Comparison of ENCODE assay signal across 9 mouse cellular contexts in the genomic region with DNA sequence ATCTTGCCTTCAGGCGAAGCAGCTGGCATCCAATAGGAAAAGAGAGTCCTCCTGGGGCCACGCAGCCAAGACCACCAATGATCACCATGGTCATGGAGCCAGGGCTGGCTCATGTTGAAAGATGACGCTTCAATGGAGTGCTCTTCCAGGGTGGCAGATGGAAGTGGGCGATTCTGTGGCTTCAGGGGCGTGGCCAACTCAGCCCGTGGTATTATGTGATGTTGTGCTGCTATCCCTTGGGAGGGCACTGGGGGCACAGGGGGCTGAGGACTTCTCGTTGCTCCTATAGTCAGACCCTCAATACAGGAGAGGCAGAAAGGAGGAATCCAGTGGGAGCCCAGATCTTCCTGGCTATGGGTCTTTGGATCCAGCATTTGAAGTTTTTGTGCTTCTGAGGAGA. TPM values are rescaled to one million over a fixed set of nuclear protein-coding genes. Genes with fewer than 3 reads are reported as not detected.
DNase-seq lines count a peak whose midpoint lies in the region; ATAC-seq and TF ChIP-seq lines count a peak whose summit lies in the region.
"Had no signal": no experiment of that assay in that cellular context is flagged by ENCODE, and none has a peak within 500 bp of the region (broad histone marks: within the 10 kb centered on the region; RNA-seq: fewer than 3 reads in every experiment).

No protein-coding gene starts in this region.

- H3K36me3 ChIP-seq in limb, embryonic 12.5 days, result no peaks in the 10 kb centered on the region
- no peaks in the 10 kb centered on the region for H3K36me3 ChIP-seq in limb, embryonic 10.5 days
- no peaks in the 10 kb centered on the region for H3K36me3 ChIP-seq in liver, embryonic 11.5 days (ENCODE audit: control insufficient read depth, insufficient read depth, low read length)
- H3K36me3 ChIP-seq in stomach, embryonic 16.5 days (ENCODE audit: control insufficient read depth, insufficient read depth, low read length), result no peaks in the 10 kb centered on the region
- H3K36me3 ChIP-seq: forebrain, embryonic 15.5 days had no signal

- ATAC-seq in limb, embryonic 12.5 days (ENCODE audit: insufficient number of reproducible peaks, insufficient read depth, low FRiP score, low TSS enrichment, low read depth), result no peak
- peak; percentile 35; the same call in 1 of the 2 replicates for ATAC-seq in liver, embryonic 11.5 days (replicated peaks; ENCODE audit: low FRiP score)
- ATAC-seq in stomach, embryonic 16.5 days (ENCODE audit: insufficient read depth, low FRiP score), result no peak
- ATAC-seq: forebrain, embryonic 15.5 days had no signal

- no peak overlapping the region for H3K4me3 ChIP-seq in limb, embryonic 12.5 days (replicated peaks)
- H3K4me3 ChIP-seq in limb, embryonic 10.5 days, result no peak overlapping the region
- H3K4me3 ChIP-seq in bone marrow macrophage, adult 2 months (ENCODE audit: insufficient read depth, low read length), result no peak overlapping the region
- no peak overlapping the region for H3K4me3 ChIP-seq in liver, embryonic 11.5 days (ENCODE audit: low read depth, low read length)
- H3K4me3 ChIP-seq in stomach, embryonic 16.5 days (replicated peaks; ENCODE audit: low read length), result no peak overlapping the region
- H3K4me3 ChIP-seq: forebrain, embryonic 15.5 days had no signal

- no peak for TF ChIP-seq CTCF in bone marrow macrophage, adult 2 months (IDR thresholded peaks at IDR 0.05; ENCODE audit: low read depth, low read length)

- H3K27me3 ChIP-seq in limb, embryonic 12.5 days, result peaks cover 16% of the 10 kb centered on the region
- H3K27me3 ChIP-seq in limb, embryonic 10.5 days (ENCODE audit: low read depth, poor library complexity, severe bottlenecking), result peaks cover 23% of the 10 kb centered on the region
- H3K27me3 ChIP-seq in liver, embryonic 11.5 days (replicated peaks; ENCODE audit: control insufficient read depth, insufficient read depth, low read length), result no peaks in the 10 kb centered on the region
- no peaks in the 10 kb centered on the region for H3K27me3 ChIP-seq in stomach, embryonic 16.5 days (ENCODE audit: control insufficient read depth, insufficient read depth, low read length)
- H3K27me3 ChIP-seq: forebrain, embryonic 15.5 days had no signal

- no peak overlapping the region for H3K4me2 ChIP-seq in limb, embryonic 12.5 days
- peak overlapping the region; percentile 73 for H3K4me2 ChIP-seq in liver, embryonic 11.5 days
- H3K4me2 ChIP-seq in stomach, embryonic 16.5 days (ENCODE audit: low read depth, low read length), result no peak overlapping the region

- TF ChIP-seq POLR2A in bone marrow macrophage, adult 2 months (IDR thresholded peaks at IDR 0.05; ENCODE audit: borderline replicate concordance, low read depth, low read length), result no peak

- H3K4me1 ChIP-seq in limb, embryonic 12.5 days (replicated peaks), result peaks cover 21% of the 10 kb centered on the region
- H3K4me1 ChIP-seq in limb, embryonic 10.5 days, result peaks cover 20% of the 10 kb centered on the region
- H3K4me1 ChIP-seq in bone marrow macrophage, adult 2 months (ENCODE audit: control insufficient read depth, insufficient read depth, low read length), result peaks cover 40% of the 10 kb centered on the region
- peaks cover 12% of the 10 kb centered on the region for H3K4me1 ChIP-seq in liver, embryonic 11.5 days (replicated peaks; ENCODE audit: control insufficient read depth, insufficient read depth, low read length)
- H3K4me1 ChIP-seq in stomach, embryonic 16.5 days (ENCODE audit: control insufficient read depth, insufficient read depth, low read length), result peaks cover 12% of the 10 kb centered on the region

- no peaks in the 10 kb centered on the region for H3K9me3 ChIP-seq in limb, embryonic 12.5 days
- no peaks in the 10 kb centered on the region for H3K9me3 ChIP-seq in limb, embryonic 10.5 days (replicated peaks)
- no peaks in the 10 kb centered on the region for H3K9me3 ChIP-seq in liver, embryonic 11.5 days (ENCODE audit: control insufficient read depth, low read length)
- H3K9me3 ChIP-seq in stomach, embryonic 16.5 days (replicated peaks; ENCODE audit: control insufficient read depth, low read length), result no peaks in the 10 kb centered on the region
- H3K9me3 ChIP-seq: forebrain, embryonic 15.5 days had no signal

- DNase-seq in limb, embryonic 10.5 days (ENCODE audit: low spot score), result no peak
- no peak for DNase-seq in liver, embryonic 11.5 days (ENCODE audit: low spot score)
- no peak for DNase-seq in spleen, adult 12 weeks (ENCODE audit: low spot score)
- no peak for DNase-seq in right cerebral cortex, adult 18-20 months
- DNase-seq in right cerebral cortex, postnatal 36 days (ENCODE audit: low spot score in 2 of 2), result no peak

- peak overlapping the region; percentile 60; the same call in 1 of the 2 replicates for H3K27ac ChIP-seq in limb, embryonic 12.5 days
- H3K27ac ChIP-seq in limb, embryonic 10.5 days, result no peak overlapping the region
- H3K27ac ChIP-seq in bone marrow macrophage, adult 2 months (ENCODE audit: insufficient read depth, low read depth, low read length), result peak overlapping the region; percentile 98
- peak overlapping the region; percentile 87 for H3K27ac ChIP-seq in liver, embryonic 11.5 days (ENCODE audit: low read depth, low read length)
- H3K27ac ChIP-seq in stomach, embryonic 16.5 days (ENCODE audit: low read length), result peak overlapping the region; percentile 93
- H3K27ac ChIP-seq: forebrain, embryonic 15.5 days had no signal

- 79% methylated on average over 7 of the region's 7 CpGs for WGBS in limb, embryonic 12.5 days
- 82% methylated on average over 7 of the region's 7 CpGs for WGBS in limb, embryonic 10.5 days
- WGBS in liver, embryonic 11.5 days, result 48% methylated on average over 7 of the region's 7 CpGs
- WGBS in stomach, embryonic 16.5 days, result 72% methylated on average over 7 of the region's 7 CpGs

- H3K9ac ChIP-seq in limb, embryonic 12.5 days (replicated peaks), result no peak overlapping the region
- H3K9ac ChIP-seq in liver, embryonic 11.5 days (ENCODE audit: low read depth, low read length), result peak overlapping the region; percentile 61
- H3K9ac ChIP-seq in stomach, embryonic 16.5 days (ENCODE audit: low read length), result no peak overlapping the region
- H3K9ac ChIP-seq: forebrain, embryonic 15.5 days had no signal

RNA-seq across cellular contexts. Expression of a gene that starts 18.1 kb away (rescaled TPM):
- polyA plus RNA-seq in limb, embryonic 12.5 days (2016; fragmentation: Nextera tagmentation; extraction: Ambion mirVana), result 1.8 and 2.2 TPM in 2 replicates
- polyA plus RNA-seq in limb, embryonic 10.5 days (2016; fragmentation: Nextera tagmentation; extraction: Ambion mirVana), result 0.74 and 1.5 TPM in 2 replicates
- polyA plus RNA-seq in bone marrow macrophage, adult 2 months (2012; ENCODE audit: insufficient read depth, insufficient read length, missing spikeins), result 10.9 and 11.9 TPM in 2 replicates
- 6.8 and 8.6 TPM in 2 replicates for polyA plus RNA-seq in liver, embryonic 11.5 days (2014; fragmentation: Nextera tagmentation; extraction: Ambion mirVana)
- 3.4 and 4.6 TPM in 2 replicates for polyA plus RNA-seq in stomach, embryonic 16.5 days (2015; fragmentation: Nextera tagmentation; extraction: Ambion mirVana)

RNA-seq across cellular contexts. Expression of a gene that starts 41.8 kb away (rescaled TPM):
- 1.8 and 2.1 TPM in 2 replicates for polyA plus RNA-seq in limb, embryonic 12.5 days (2016; fragmentation: Nextera tagmentation; extraction: Ambion mirVana)
- polyA plus RNA-seq in limb, embryonic 10.5 days (2016; fragmentation: Nextera tagmentation; extraction: Ambion mirVana), result 0.41 and 0.93 TPM in 2 replicates
- not detected in 2 replicates for polyA plus RNA-seq in bone marrow macrophage, adult 2 months (2012; ENCODE audit: insufficient read depth, insufficient read length, missing spikeins)
- 3.3 and 3.9 TPM in 2 replicates for polyA plus RNA-seq in liver, embryonic 11.5 days (2014; fragmentation: Nextera tagmentation; extraction: Ambion mirVana)
- 2.1 and 2.2 TPM in 2 replicates for polyA plus RNA-seq in stomach, embryonic 16.5 days (2015; fragmentation: Nextera tagmentation; extraction: Ambion mirVana)
